Mouse (Mus musculus) neutrophil, adult 5-6 weeks (primary cell): ENCODE measurements at regions not wholly inside any gene's neighbourhood (a gene's known extent, or its start where the extent isn't known, plus 50 kb on each side); places are given as distances from the start of the nearest gene placed in this dataset.

Experiments used
- ATAC-seq: fragments of 151-379, 151-347 bp; 2 replicates; pipeline ENCODE4 v1.8.0; 2017; ENCODE audit warnings: mild to moderate bottlenecking, moderate TSS enrichment; ENCODE audit not compliant: insufficient number of reproducible peaks, poor library complexity, low FRiP score, severe bottlenecking; ENCODE audit errors: extremely low read depth

GRCm38 (mm10) chr10:56453578-56454069 is 76.5 kb downstream of the Gja1 start:
- ATAC-seq = no peak

DNA sequence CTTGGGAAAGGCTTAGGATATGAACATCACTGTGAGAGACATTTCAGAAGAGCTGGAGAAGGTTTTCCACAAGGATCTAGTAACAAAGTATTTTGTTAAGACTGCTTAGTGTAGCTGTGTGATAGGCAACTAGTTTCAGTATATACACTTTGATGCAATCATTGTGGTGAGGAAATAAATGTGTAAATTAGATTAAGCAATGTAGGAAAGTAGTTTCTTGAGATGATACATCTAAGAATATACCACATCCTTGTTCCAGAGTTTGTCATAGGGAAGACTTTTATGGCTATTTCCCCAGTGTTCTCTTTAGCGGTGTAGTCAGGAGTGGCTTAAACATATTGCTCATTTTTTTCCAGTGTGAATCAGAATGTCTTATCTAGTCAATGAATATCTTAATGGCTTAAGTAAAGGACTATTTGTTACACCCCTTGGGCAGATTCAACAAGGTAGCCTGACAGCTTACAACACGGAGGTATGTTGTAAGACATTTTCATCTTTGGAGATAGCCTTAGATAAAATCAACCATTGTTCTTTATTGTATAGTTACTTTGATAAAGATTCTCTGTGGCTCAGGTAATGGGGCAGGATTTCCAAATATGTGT is 78.8 kb downstream of the Gja1 start:
- no peak for ATAC-seq

GRCm38 (mm10) chr10:56468537-56468936 is 91.4 kb downstream of the Gja1 start:
- ATAC-seq = no peak

GRCm38 (mm10) chr10:56468993-56469712 is 92.0 kb downstream of the Gja1 start:
- no peak for ATAC-seq

GRCm38 (mm10) chr10:56469895-56470294 is 92.8 kb downstream of the Gja1 start:
- no peak for ATAC-seq

- no peak for ATAC-seq
Measured at GRCm38 (mm10) chr10:56474951-56475350, 97.8 kb downstream of the Gja1 start.

DNA sequence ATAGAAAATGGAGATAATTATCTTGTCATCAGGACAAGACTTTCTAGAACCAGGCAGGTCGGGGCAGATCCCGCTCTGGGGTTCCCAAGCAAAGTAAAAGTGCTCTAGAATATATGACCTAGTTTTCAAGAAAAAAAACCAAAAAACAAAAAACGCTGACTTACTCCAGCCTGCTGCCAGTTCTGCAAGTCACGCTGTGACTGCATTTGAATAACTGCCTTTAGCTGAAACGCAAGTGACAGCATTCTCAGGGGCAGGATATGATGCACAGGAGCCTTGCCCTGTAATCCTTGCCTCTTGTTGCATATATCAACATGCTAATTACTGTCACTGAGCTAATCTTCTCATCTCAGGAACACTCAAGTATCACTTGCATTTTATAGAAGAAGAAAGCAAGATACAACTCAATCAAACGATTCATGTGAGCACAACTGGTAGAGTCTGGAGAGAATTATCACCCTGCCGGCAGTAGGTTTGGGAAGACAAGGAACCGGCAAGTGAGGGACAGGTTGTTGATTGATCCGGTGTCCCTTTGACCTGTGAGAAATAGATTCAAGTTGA is 105.1 kb downstream of the Gja1 start:
- ATAC-seq = no peak

DNA sequence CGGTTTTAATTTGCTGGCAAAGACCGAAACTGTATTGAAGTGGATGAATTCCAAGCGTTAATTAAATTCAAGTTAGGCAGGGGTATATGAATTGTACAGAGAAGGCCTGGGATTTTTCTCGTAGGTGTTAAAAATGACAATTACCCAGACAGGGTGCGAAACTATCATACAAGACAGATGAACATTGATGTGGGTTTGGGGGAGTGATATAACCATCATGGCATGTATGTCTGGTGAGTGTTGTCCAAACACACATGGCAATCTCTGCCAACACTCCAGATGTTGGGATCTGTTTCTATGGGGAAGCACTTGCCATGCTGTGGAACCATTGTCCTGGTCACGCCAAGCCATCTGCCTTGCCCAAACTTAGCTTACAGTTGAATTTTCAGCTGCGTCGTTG is 107.8 kb downstream of the Gja1 start:
- ATAC-seq = no peak

DNA sequence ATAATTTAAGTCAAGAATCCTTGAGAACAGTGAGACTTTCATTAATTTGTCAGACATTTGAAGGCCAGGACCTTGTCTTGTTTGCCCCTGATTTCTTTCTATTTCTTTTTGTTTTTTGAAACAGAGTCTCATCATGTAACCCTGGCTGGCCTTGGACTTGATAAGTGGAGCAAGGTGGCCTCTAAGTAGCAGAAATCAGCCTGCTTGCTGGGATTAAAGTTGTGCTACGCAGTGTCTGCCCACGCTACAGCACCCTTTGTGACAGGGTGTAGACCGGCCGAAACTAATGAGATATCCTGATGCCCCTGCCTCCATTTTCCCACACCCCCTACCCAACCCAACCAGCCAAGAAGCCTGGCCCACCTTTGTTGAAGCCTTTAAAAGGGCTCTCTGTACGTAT is 108.6 kb downstream of the Gja1 start:
- ATAC-seq = no peak

- ATAC-seq = no peak
Measured at GRCm38 (mm10) chr10:56486584-56486983, 109.5 kb downstream of the Gja1 start.

DNA sequence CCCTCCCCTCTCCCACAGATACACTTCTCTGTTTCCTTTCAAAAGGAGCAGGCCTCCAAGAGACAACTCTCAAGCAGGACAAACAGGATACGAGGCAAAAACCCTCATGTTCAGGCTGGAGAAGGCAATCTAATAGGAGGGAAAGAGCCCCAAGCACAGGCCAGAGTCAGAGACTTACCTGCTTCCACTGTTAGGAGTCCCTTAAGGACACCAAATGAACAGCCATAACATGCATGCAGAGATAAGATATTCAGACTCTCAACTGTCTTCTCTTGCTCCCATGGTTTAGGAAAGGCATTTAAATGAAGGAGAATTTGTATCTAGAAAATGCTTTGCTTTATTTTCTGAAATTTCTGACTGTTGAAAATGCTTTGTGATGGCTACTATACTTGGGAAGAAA is 116.3 kb downstream of the Gja1 start:
- no peak for ATAC-seq

- no peak for ATAC-seq
Measured at GRCm38 (mm10) chr10:56495352-56495751, 118.2 kb downstream of the Gja1 start.

DNA sequence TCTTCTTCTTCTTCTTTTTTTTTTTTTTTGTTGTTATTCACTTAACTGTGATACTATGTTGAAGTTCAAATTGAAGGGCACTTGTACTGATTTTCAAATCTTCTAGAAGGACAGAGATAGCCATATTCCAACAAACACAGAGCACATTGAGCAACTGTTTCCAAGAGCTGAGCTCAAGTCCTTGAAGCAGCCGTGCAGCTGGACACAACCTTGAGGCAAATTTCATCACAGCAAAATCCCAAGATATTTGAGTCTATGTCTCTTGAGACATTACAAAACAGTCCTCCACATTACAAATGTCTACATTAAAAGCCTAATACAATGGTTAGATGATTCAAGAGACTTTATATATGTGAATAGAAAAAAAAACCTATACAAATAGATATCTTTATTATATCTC is 141.9 kb downstream of the Gja1 start:
- ATAC-seq = no peak

- no peak for ATAC-seq
Measured at GRCm38 (mm10) chr10:56525791-56526190, 148.7 kb downstream of the Gja1 start.

DNA sequence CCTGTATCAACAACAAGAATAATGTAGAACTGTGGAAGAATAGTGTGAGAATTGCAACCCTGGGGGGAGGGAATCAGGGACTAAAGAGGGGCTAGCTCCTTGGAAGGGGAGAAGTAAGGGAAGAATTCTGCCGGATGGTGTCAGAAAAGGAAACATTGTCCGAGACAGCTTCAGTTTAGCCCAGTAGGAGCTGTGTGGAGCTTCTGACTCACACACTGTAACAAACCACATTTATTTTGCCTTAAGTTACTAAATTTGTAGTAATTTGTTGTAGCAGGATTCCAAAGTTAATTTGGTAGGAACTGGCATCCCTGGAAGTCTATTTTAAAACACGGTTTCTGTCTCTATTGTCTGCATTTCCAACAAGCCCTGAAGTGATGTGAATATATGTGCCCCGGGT is 160.0 kb downstream of the Gja1 start:
- no peak for ATAC-seq

DNA sequence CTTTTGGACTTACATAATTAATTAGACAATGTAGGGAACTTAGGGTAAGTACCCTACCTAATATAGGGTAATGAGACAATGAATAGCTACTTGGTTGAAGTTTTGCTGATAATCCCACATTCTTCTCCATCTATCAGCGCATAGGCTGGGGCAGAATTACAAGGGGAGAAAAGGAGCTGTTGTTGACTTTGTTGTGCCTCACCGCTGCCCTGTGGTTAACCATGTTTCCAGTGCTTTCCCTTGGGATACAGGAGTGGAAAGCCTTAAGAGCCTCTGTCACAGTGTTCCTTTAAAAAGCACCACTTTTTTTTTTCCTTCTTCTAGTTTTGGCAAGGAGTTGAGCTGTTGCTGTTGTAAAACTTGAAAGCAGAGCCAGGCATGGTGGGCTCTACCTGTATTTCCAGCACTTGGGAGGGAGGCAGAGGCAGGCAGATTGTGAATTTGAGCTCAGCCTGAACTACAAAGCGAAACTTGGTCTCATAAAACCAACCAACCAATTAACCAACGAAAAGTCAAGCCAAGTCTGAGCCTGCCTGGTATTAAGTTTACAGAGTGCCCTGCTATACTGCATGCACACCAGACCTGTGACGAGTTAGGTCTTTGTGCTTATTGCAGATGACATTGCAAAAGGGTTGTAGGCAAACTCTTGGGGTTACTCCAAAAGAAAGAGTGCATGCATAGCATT is 162.8 kb downstream of the Gja1 start:
- ATAC-seq = no peak

DNA sequence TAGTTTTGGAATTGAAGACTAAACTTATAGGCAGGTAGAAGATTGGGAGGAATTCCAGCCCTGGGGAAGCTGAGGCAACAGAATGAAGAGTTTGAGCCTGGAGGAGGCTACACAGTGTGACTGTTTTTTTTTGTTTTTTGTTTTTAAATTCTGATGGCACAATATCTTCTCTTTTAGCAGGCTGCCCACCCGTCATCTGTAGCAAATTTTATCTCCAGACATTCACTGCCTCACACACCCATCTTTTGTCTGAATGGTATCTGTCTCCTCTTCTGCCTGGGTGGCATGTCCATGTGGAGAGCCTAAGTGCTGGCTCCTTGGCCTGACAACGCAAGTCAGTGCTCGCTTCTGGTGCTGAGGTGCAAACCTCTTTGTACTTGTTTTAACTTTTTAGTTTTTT is 165.0 kb downstream of the Gja1 start:
- ATAC-seq = no peak

DNA sequence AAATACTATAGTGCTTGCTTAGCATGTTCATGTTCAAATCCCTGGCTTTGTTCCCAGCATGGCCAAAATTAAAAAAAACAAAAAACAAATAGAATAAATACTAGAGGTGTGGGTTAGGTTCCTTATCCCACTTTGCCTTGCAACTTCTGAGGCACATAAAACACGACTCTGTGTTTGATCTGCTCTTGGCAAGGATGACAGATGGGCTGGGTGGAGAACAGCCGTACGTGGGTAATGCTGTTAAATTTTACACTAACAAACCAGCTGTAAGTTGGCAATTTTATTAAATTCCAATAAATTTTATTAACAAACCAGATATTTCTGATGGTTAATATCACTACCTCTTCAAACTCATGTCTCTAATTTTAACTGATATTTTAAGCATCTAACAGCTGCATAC is 168.9 kb downstream of the Gja1 start:
- ATAC-seq = no peak

DNA sequence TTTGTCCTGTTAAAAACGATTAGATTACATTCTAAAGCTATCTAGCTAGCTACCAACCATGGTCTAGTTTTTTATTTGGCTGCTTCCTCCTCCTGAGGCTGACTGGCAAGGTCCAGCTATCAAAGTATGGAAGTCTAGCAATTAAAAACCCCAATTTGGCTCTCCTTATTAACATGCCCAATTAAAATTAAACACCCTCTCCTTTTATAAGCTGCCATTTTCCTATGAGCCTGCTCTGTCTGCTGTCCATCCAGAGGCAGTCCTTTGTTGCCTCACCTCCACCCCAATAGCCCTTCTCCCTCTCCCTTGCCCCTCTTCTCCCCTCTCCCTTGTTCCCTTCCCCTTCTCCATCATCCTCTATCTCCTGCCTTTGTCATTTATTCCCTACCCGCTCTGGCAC is 169.7 kb downstream of the Gja1 start:
- ATAC-seq = no peak

- no peak for ATAC-seq
Measured at GRCm38 (mm10) chr10:56547825-56548224, 170.7 kb downstream of the Gja1 start.
